Comparison of ENCODE assay signal across 27 mouse cellular contexts in the genomic region with DNA sequence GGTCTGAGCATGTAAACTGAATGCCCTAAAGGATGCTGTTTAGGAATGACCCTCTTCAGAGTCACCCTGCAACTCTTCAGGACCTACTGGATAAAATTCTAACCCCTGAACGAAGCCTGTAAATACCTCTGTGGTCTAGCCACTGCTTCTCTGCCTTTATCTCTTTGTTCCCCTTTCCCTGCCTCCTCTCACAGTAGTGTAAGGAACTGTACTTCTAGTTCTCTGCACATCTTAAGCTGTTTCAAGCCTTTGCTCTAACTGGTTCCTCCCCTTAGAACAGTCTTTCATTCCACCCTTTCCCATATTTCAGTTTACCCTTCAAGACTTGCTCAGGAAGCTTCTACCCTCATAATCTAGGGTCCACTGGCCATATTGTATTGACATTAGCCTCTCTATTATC.
"Had no signal": no experiment of that assay in that cellular context is flagged by ENCODE, and none has a peak within 500 bp of the region (broad histone marks: within the 10 kb centered on the region; RNA-seq: fewer than 3 reads in every experiment).

No protein-coding gene starts in this region.

- H3K4me1 ChIP-seq: embryonic facial prominence, embryonic 10.5 days; embryonic facial prominence, embryonic 12.5 days; embryonic facial prominence, embryonic 13.5 days; embryonic facial prominence, embryonic 15.5 days; forebrain, embryonic 10.5 days; forebrain, embryonic 12.5 days; forebrain, embryonic 13.5 days; forebrain, embryonic 15.5 days had no signal

- H3K4me3 ChIP-seq: embryonic facial prominence, embryonic 10.5 days; embryonic facial prominence, embryonic 12.5 days; embryonic facial prominence, embryonic 13.5 days; embryonic facial prominence, embryonic 15.5 days; erythroblast, embryonic 14.5 days; forebrain, embryonic 10.5 days; forebrain, embryonic 12.5 days; forebrain, embryonic 13.5 days; forebrain, embryonic 15.5 days; gastrocnemius, adult 2 months; heart, adult 2 months had no signal

- H3K36me3 ChIP-seq: forebrain, embryonic 15.5 days had no signal

- ATAC-seq: forebrain, embryonic 13.5 days; forebrain, embryonic 14.5 days; forebrain, embryonic 15.5 days; forebrain, embryonic 16.5 days; forebrain, postnatal 0 days had no signal

- H3K27ac ChIP-seq: embryonic facial prominence, embryonic 10.5 days; embryonic facial prominence, embryonic 12.5 days; embryonic facial prominence, embryonic 13.5 days; embryonic facial prominence, embryonic 15.5 days; forebrain, embryonic 10.5 days; forebrain, embryonic 12.5 days; forebrain, embryonic 13.5 days; forebrain, embryonic 15.5 days; gastrocnemius, adult 2 months; heart, adult 2 months had no signal

- DNase-seq: cerebellum, adult 9-10 months; cerebellum, adult 9-11 months; cerebellum, postnatal 10 days; cerebellum, postnatal 14 days; cerebellum, postnatal 25 days; cerebellum, postnatal 36 days; embryo, embryonic 11 days; forebrain, postnatal 0 days; gastrocnemius, adult 2 months; gastrocnemius, postnatal 10 days; gastrocnemius, postnatal 14 days; gastrocnemius, postnatal 25 days; gastrocnemius, postnatal 36 days; heart, adult 11 months; heart, adult 18-20 months; heart, adult 2 months had no signal

- H3K9ac ChIP-seq: embryonic facial prominence, embryonic 12.5 days; embryonic facial prominence, embryonic 13.5 days; embryonic facial prominence, embryonic 15.5 days; forebrain, embryonic 12.5 days; forebrain, embryonic 13.5 days; forebrain, embryonic 15.5 days; forebrain, postnatal 0 days had no signal

- H3K9me3 ChIP-seq: embryonic facial prominence, embryonic 10.5 days; embryonic facial prominence, embryonic 12.5 days; embryonic facial prominence, embryonic 13.5 days; embryonic facial prominence, embryonic 15.5 days; forebrain, embryonic 10.5 days; forebrain, embryonic 12.5 days; forebrain, embryonic 13.5 days; forebrain, embryonic 15.5 days had no signal

- H3K27me3 ChIP-seq: forebrain, embryonic 15.5 days had no signal

- H3K4me2 ChIP-seq: embryonic facial prominence, embryonic 12.5 days; embryonic facial prominence, embryonic 13.5 days; embryonic facial prominence, embryonic 15.5 days; forebrain, embryonic 12.5 days; forebrain, embryonic 13.5 days; forebrain, embryonic 15.5 days had no signal
